Mouse (Mus musculus) layer of hippocampus, postnatal 25 days (tissue): Measurements from ENCODE around the gene Best1. TPM values are rescaled to one million over a fixed set of nuclear protein-coding genes. Genes with fewer than 3 reads are reported as not detected.

ENCODE experiments used
- DNase-seq, 2 experiments: peaks; one replicate each; pipeline ENCODE4 v3.0.0; 2022; ENCODE audit warnings: mixed read lengths in 2 of 2, low spot score in 1 of 2; ENCODE audit errors: extremely low spot score in 1 of 2
- total RNA-seq, 2 experiments: library from RNA; stranded (reverse); gene quantifications; 2 replicates each; pipeline ENCODE4 v1.2.3; 2021

The Best1 gene
- total RNA-seq = under 1 TPM; 0.85 to 0.96 TPM

DNA sequence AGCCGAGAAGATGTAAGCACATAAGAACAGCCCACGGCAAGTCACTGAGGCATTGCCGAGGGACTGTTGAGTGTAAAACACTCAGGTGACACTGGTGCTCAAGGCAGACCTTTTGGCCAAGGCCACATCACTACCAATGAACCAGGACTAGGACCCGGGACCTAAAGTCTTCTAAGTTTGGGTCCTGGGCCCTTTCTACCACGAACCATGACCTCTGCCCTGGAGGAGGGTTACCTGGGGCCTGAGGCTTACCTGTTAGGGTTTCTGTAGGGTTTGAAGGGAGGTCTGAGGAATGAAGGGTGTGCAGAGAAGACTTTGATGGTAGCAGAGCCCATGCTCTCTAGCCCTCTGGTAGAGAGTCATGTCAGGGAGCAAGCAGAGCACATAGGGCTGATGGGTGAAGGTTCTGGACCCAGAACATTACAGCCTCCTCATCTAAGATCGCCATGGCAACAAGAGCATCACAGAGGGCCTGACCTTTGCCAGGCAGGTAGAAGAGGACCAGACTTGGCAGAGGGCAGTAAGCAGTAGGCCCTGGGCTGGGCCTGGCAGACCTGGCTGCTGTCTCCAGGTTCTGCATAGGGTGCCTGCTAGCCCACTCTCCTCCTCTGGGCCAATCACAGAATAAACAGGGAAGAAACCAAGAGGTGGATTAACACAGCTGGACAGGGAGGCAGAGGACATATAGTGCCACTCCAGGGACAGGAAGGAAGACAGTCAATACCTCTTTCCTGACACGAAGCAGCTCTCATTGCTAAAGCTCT, at the start of gene Best1, which contains the start of gene Rab3il1:
Gene Best1, minus strand, starts transcription at position 428 of the 764 bp plus-strand sequence.
Gene Rab3il1, plus strand, starts transcription at position 464 of the 764 bp plus-strand sequence.
- DNase-seq = no peak

DNA sequence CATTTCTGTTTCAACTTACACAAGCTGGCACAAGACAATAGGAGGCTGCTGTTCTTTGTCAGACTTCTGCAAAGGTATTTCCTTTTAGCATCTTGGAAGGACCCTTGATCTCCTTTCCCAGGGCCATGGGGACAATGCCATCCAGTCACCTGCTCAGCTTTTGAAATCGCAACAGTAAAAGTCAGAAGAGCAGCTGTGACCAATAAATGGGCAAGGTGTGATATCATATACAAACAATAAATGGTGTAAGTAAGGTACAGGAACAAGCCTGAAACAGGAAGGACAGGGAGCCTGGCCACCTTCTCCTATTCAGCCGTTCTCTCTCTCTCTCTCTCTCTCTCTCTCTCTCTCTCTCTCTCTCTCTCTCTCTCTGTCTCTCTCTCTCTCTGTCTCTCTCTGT, 49.0 kb upstream of the Best1 start:
- DNase-seq = no peak

DNA sequence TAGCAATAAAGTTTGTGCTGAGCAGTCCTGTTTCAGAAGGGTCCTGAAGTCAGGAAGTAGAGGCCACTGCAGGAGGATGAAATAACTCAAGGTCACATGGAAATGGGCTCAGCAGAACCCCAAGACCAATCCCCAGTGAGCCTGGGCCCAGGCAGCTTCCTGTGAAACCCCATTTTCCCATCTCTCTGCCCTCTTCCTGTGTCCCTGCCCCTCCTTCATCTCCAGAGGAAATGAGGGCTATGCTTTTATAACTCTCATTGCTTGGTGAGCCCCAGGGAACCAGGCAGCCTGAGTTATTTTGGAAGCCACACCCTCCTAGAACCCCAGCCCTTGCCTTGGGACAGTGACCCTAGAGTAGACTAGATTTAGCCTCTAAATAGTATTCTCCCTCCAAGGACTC, 48.1 kb upstream of the Best1 start:
- DNase-seq = no peak

DNA sequence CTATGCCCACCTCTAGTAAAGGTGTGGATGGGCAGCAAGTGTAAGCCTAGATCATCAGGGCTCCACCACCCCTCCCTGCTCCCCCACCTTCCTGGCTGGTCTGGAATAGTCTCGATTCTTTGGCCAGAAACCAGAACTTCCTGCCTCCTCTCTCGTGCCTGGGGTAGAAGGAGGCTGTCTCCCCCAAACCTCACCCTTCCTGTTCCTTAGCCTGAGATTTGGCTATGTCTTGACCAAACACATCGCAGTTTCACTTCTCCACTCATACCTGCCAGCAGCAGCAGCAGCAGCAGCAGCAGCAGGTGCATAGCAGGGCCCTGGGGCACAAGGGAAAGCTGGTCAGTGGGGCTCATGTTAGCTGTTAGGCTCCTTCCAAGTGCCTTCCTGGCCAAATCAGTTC, 45.5 kb upstream of the Best1 start:
- DNase-seq = no peak

DNA sequence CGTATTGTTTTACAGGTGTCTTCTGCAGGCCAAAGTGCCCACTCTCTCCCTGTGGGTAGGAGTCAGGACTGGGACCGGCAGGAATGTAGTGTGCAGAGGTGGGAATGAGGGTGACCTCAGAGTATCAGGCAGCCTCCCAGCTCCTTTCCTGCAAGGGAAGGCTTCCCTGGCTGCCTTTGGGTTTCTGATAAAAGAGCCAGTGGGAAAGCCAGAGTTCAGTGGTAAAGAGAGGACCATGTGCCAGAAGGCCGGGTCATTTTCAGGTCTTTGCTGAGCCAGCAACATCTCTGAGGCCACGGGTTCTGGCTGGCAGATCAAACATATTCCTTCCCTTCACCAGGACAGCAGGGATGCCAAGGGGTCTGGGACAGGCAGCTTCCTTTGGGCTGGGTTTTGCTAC, 44.9 kb upstream of the Best1 start:
- DNase-seq = no peak

DNA sequence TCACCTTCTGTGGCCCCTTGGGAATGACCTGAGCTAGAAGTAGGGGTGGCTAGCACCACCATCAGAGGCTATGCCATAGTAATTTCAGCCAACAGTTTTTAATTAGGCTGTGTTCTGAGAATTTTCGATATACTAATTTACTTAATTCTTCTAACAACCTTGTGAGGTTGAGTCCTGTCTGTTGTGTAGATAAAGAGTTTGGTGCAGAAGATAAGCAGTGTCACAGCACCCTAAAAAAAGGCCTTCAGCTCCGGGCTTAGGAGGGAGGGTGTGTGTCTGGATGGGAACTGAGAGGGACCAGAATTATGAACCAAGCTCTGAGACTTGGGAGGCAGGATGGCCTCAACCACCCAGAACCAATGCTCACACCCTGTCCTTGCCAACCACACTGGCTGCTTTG, 44.3 kb upstream of the Best1 start:
- DNase-seq = no peak

DNA sequence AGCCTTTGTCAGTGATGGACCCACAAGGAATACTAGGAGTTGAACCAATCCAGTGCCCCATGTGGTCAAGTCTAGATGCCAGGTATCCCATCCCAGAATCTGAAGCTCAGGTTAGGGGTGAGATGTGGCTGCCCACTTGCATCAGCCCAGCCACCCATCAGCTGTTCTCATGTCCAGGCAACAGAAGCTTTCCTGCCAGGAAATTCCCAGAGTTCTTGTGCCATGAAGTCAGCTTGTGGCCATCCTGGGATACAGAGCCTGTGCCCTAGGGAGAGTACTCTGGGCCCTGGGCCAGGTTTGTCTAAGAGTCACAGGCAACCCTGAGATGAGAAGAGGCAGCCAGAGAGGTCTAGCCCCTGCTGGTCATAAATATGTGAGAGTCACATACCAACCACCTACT, 42.2 kb upstream of the Best1 start:
- no peak for DNase-seq

DNA sequence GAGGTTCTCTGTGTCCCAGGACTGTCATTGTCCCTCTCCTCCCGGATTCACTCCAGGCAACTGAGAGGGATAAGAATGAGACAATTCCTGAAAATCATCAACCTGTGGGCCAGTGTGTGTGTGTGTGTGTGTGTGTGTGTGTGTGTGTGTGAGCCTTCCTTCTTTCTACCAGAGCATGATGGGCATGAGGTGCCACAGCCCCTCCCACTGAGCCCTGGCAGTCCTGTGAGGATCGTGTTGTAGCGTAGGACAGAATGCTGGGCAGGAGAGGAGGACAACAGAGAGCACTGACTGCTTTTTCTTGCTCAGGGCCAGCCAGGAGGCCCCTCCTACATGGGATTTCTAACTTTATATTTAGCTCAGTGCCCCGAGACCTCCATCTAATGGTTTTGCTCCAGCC, 41.4 kb upstream of the Best1 start:
- no peak for DNase-seq

DNA sequence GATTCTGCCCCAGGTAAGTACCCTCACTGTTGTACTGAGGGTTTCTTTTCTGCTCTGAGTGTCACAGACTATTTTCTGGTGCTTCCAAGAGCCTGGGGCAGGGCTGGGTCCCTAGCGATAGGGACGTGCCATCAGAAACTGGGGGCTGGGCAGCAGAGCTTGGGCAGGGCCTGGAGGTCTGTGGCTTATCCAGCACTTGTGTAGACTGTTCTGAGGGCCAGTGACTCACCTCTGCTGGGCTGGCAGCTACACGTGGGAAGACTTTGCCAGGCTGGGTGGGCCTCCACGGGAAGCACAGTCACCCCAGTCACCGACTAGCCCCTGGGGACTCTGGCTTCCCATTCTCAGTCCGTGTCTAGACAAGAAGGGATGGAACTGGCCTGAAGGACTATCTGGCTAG, 40.8 kb upstream of the Best1 start:
- no peak for DNase-seq

DNA sequence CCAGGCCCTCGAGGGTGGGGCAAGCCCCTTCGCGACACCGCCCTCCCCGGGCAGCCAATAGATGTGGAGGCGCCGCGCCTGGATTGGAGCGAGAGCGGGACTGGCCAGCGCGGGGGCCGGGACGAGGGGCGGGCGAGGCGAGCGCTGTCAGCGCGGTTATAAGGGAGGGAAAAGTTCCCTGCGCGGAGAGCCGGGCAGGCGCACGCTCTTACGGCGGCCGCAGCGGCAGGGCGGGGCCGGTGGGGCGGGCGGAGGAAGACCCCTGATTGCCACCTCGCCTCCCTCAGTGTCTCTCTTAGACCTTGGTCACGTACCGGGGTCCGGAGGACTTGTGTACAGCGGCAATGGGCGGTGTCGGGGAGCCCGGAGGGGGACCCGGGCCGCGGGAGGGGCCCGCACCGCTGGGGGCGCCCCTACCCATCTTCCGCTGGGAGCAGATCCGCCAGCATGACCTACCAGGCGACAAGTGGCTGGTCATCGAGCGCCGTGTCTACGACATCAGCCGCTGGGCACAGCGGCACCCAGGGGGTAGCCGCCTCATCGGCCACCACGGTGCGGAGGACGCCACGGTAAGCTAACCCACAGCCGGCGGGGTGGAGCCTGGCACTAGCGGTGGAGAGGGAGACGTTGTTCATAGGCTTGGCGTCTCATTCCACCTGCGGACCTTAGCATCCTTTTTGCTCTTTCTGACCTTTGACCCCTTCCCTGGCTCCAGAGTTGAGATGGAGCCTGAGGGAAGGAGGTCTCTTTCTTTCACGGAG, 40.1 kb upstream of the Best1 start, which contains the start of gene Fads3:
Gene Fads3, plus strand, starts transcription at position 182 of the 761 bp plus-strand sequence.
- DNase-seq = peak; percentile 57 to 67

DNA sequence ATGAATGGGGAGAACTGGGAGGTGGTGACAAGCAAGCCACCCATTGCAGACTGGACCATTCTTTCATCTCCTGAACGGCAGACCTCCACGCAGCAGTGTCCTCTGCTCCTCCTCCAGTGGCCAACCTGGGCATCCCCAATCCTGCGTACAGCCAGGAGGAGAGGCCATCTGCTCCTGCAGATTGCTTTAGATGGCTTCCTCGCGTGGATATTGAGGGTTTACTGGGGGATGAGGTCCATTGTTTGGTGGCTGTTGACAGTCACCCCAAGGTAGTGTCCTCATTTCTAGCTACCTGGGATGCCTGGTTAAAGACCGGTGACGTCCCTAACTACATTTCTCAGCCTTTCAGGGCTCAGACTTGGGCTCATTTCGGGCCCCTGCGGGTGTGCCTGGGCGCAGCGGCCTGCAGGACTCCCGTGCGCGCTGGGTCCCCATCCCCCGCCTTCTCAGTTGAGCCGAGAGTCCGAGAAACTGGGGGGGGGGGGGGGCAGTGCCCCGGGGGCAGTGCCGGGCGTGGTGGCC, 39.5 kb upstream of the Best1 start:
- no peak for DNase-seq

DNA sequence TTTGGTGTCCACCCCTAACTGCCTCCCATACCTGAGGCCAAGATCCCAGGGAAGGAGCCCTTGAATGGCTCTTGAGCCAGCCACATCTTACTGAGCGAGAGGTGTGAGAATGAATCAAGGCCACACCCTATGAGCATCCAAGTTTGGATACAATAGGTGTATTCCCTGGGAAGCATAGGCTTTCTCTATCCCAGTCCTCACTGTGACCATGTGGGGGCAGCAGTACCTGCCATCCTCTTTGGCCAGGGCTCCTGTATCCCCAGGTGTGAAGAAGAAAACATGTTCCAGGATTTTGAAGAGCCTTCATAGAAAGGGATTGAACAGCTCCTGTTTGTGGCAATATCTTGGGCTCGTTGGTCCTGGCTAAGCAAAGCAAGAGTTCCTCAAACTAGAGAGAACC, 38.2 kb upstream of the Best1 start:
- DNase-seq = no peak

DNA sequence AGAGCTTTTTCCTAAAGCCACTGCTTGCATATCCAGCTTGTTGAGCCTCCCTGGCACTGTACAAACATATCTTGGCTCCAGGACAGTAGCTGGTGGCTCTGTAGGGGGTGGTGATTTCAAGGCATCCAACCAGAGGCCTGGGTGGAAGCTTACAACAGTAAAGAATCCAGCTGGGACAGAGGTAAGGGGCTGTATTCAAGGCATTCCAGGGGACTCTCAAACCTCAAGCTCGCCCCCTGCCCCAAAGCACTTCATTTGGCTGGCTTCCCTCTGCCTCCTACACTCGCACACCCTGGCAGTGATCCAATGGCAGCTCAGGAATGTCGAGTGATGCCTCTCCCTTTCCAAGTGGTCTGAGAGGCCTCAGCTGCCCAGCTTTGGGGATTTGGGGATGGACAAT, 37.5 kb upstream of the Best1 start:
- no peak for DNase-seq

DNA sequence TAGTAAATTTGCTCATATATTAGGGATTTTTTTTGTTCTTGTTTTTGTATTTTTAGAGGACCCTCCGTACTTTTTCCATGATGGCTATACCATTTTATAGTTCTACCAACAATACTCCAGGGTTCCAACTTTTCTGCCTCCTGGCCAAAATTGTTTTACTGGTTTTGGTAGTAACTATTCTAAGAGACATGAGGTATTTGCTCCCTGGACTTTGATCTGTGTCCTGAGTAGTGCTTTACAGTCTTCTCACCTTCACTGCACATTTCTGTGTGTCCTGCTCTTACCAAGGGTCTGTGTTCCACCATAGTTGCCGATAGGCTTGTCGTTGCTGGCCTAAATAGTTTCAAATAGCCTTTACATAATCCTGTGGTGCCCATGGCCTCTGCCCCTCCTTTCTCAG, 36.9 kb upstream of the Best1 start:
- no peak for DNase-seq

DNA sequence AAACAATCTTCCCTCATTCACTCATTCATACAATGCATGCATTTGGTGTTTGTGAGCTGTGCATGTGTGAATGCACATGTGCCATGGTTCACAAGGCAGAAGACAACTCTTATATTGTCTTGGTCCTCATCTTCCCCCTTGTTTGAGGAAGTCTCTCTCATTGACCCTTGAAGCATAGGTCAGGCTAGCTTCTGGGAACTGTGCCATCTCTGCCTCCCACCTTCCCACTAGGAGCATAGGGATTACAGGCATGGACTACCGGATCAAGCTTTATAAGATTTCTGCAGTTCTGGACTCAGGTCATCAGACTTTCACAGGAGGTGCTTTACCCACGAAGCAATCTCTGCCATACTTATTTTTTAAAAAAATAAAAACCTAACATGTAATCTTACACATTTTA, 36.1 kb upstream of the Best1 start:
- DNase-seq = no peak

DNA sequence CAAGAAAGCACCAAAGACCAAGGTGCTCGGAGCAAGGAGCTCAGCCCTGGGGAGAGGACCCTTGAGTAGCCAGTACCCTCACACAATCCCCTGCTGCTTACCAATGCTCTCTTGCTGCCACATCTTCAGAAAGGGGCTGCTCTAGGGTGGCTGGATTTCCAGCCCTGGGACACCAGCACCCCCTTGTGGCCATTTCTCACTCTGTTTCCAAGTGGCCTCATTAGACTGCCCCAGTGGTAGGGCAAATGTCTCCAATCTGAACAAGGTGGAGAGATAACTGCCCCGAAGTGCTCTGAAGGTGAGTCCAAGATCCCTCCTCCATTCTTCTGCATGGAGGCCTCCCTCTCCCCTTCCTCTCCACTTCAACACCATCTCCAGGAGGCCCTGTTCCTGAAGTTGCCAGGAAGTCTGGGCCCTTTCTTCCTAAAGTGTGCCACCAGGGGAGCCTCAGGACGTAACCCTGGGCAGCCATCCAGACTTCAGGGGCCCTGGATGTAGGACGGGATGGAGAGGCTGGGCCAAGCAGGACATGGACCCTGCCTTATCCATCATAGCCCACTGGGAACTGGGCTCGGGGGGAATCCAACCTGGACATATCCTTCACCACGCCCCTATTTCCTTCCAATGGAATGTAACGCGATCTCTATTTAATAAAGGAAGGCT, 33.5 kb upstream of the Best1 start:
- peak; percentile 76 to 91 for DNase-seq

DNA sequence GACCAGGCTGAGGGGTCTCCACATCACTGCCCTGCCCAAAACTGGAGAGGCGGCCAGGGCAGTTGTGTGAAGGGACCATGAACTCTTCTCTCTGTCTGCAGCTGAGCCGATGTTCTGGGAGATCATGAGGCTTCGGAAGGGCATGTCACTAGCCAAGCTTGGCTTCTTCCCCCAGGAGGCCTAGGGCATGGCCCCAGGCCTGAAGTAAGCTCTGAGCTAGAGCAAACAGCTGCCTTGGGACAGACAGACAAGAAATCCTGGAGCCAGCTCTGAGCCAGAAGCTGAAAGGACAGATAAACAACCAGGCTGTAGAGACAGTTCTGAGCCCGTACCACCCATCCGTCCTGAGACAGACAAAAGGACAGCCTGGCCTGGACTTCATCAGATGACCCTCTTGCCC, 32.9 kb upstream of the Best1 start:
- no peak for DNase-seq

DNA sequence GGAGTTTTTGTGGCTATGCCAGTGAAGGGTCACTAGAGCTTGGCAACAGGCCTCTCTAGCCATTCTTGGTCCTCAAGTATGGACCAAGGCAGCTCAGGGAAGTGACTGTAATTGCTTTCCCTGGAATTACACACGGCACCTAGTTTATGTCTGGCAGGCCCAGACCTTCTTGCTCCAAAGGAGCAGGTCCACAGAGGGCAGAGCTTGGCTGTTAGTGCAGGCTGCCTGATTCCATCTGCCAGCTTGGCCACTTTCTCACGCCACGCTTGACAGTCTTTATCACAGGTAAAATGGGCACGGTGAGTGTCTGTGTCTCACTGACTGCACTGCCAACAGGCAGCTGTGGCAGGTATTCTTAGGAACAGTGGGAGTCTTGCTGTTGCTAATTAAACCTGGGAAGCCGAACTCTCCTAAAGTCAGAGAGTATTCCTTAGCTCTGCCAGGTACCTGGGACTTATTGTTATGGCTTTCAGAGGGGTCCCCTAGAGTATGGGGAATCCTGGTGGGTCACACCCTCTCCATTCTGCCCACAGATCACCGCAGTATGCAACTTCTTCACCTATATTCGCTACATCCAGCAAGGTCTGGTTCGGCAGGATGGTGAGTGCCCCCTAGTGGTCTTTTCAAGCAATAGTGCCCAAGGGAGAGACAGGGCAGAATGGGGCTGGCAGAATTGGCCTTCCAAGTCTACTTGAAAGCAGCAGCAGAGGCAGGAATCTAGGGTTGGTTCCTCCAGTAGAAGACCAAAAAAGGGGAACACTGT, 32.0 kb upstream of the Best1 start:
- DNase-seq = peak in 1 of 2 experiments; percentile 45

DNA sequence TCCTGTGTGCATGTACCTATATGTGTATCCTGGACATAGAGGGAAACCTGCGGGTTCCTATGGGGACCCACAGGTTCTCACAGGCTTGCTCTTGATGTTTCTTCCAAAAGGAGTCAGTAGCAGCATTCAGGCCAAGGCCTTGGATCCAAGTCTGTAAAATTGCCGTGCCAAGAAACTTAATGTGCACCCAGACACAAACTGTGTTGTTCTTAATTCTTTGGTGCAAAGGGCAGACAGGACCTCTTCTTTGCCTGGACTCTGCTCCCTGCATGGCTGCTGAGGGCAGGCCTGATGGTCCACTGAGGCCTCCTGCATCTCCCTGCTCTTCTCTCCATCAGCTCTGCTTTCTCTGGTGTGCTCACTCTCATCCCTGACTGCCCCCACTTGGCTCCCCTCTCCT, 28.3 kb upstream of the Best1 start:
- no peak for DNase-seq

DNA sequence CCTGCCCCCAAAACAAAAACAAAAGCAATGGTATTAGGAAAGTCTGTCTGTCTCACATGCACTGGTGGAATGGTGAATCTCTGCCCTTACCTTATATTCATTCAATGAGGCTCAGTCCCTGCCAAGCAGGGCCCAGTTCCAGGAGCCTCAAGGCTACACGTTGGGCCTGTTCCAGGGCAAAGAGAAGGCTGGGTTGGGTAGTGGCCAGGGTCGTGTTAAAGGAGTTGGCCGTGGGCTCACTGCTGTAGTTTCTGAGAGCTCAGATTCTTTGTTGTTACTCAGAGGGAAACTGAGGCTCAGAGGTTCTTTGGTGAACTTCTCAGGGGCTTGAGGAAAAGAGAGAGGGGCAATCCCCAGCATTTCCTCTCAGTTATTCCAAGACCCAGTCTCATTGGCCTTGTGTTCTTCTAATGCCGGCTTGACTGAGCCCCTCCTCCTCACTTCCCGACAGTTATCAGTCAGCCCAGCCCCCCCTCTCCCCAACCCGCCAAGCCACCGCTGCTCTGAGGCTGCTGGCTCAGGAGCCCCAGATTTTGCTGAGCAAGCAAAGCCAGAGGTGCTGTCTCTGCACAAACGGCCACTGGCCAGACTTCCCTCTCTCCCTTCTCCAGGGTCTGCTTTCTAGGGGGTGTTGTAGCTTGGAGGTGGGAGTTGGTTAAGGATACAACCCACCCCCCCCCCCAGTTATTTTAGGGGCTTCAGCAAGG, 23.9 kb upstream of the Best1 start:
- DNase-seq = no peak
